Mouse (Mus musculus) erythroid progenitor cell, adult 5-6 weeks (primary cell): ENCODE measurements around the gene Hoxa9. TPM values are rescaled to one million over a fixed set of nuclear protein-coding genes. Genes with fewer than 3 reads are reported as not detected.

Experiments
- ATAC-seq: replicated peaks from 2 replicates; pipeline ENCODE4 v1.8.0; 2016; ENCODE audit warnings: moderate number of reproducible peaks, mild to moderate bottlenecking, moderate TSS enrichment, inconsistent platforms; ENCODE audit not compliant: poor library complexity, low FRiP score, severe bottlenecking
- total RNA-seq, 2 experiments: library from RNA; stranded (forward) in 1 of 2; stranded (reverse) in 1 of 2; fragments of 150-400 nt in 1 of 2; fragments of 186-747, 209-891 nt in 1 of 2; gene quantifications; 2 replicates each; pipeline versions ENCODE4 v1.2.3 to v1.2.4; 2015 to 2017; ENCODE audit warnings: low replicate concordance in 2 of 2

The Hoxa9 gene
- total RNA-seq, 2 experiments from 2014 or later = 0.84 to 4.5 TPM

DNA sequence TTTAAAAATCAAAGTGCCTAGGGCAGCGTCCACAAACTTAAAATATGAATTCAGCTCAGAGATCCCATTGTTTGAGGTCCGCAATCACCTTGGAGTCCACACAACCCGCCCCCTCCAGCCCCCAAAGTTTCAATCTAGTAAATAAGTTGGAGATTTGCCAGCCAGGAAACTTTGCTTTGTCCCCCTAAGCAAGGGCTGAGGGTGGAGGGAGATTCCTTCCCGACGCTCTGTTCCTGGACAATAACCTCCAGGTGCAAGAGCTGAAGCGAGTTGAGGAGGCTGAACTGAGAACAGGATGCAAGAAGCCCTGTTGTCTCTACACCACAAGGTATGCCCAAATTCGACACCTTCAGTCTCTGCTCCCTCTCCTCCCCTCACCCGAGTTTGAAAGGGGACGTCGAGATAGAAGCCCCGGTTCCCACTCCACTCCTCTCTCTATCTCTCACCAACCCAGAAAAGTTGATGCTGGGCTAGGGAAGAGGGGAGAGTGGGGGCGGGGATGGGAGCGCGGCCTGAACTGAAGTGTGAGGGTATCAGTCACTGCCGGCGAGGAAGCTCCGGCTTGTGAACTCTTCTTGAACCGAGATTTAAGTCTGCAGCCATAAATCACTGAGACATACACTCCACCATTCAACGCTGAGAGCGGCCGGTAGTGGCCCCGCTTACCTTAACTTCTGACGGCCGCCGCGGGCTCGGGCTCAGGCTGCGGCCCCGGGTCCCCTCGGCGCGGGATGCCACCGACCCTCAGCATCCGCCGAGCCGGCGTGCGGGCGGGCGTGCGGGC is 55.7 kb downstream of the Hoxa9 start:
- ATAC-seq = no peak

DNA sequence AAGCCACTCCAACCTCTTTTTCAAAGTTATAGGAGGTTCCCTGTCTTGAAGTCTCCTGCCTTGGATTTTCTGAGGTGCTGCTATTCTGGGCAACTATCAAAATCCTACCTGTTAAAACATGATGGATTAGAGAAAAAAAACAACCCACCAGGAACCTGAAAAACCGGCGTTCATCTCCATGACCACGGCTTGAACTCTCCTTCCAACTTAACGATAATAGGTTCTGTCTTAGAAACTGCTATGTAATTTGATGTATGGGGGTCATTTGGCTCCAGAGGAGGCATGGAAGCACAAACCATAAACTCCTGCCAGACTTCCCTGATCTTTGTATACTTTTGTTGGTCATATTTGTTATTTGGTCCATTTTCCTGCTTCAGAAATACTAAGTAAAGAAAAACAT is 57.2 kb downstream of the Hoxa9 start:
- no peak for ATAC-seq

Other genes starting within 250 kb of the Hoxa9 start
- 18.0 and 55.8 TPM in 2 replicates for gene Skap2, start 218.5 kb downstream of the Hoxa9 start, total RNA-seq (2015; ENCODE audit: low replicate concordance)
- 19.4 and 47.4 TPM in 2 replicates for gene Skap2, start 218.5 kb downstream of the Hoxa9 start, total RNA-seq (2017; ENCODE audit: low replicate concordance)
- not detected in 2 replicates for gene Hoxa1, start 72.8 kb downstream of the Hoxa9 start, total RNA-seq (2015; ENCODE audit: low replicate concordance)
- not detected in 2 replicates for gene Hoxa1, start 72.8 kb downstream of the Hoxa9 start, total RNA-seq (2017; ENCODE audit: low replicate concordance)
- gene Hoxa2, start 66.3 kb downstream of the Hoxa9 start, total RNA-seq (2015; ENCODE audit: low replicate concordance) = not detected in 2 replicates
- not detected in 2 replicates for gene Hoxa2, start 66.3 kb downstream of the Hoxa9 start, total RNA-seq (2017; ENCODE audit: low replicate concordance)
- not detected in 2 replicates for gene 5730596B20Rik, start 53.6 kb downstream of the Hoxa9 start, total RNA-seq (2015; ENCODE audit: low replicate concordance)
- not detected in 2 replicates for gene 5730596B20Rik, start 53.6 kb downstream of the Hoxa9 start, total RNA-seq (2017; ENCODE audit: low replicate concordance)
- gene Hoxa4, start 39.3 kb downstream of the Hoxa9 start, total RNA-seq (2015; ENCODE audit: low replicate concordance) = not detected in 2 replicates
- not detected in 2 replicates for gene Hoxa4, start 39.3 kb downstream of the Hoxa9 start, total RNA-seq (2017; ENCODE audit: low replicate concordance)
- gene Hoxa5, start 26.5 kb downstream of the Hoxa9 start, total RNA-seq (2015; ENCODE audit: low replicate concordance) = not detected in 2 replicates
- gene Hoxa5, start 26.5 kb downstream of the Hoxa9 start, total RNA-seq (2017; ENCODE audit: low replicate concordance) = not detected in 2 replicates
- gene Hoxa6, start 22.4 kb downstream of the Hoxa9 start, total RNA-seq (2015; ENCODE audit: low replicate concordance) = not detected in 2 replicates
- not detected in 2 replicates for gene Hoxa6, start 22.4 kb downstream of the Hoxa9 start, total RNA-seq (2017; ENCODE audit: low replicate concordance)
- gene Hoxa3, start 17.8 kb downstream of the Hoxa9 start, total RNA-seq (2015; ENCODE audit: low replicate concordance) = not detected in 2 replicates
- 0.45 TPM in 1 of 2 replicates, not detected in the other for gene Hoxa3, start 17.8 kb downstream of the Hoxa9 start, total RNA-seq (2017; ENCODE audit: low replicate concordance)
- not detected in 2 replicates for gene Gm28308, start 17.8 kb downstream of the Hoxa9 start, total RNA-seq (2015; ENCODE audit: low replicate concordance)
- not detected in 2 replicates for gene Gm28308, start 17.8 kb downstream of the Hoxa9 start, total RNA-seq (2017; ENCODE audit: low replicate concordance)
- 1.1 and 8.4 TPM in 2 replicates for gene Hoxa7, start 9.2 kb downstream of the Hoxa9 start, total RNA-seq (2015; ENCODE audit: low replicate concordance)
- 1.3 and 3.8 TPM in 2 replicates for gene Hoxa7, start 9.2 kb downstream of the Hoxa9 start, total RNA-seq (2017; ENCODE audit: low replicate concordance)
- not detected in 2 replicates for gene Hoxa10, start 9.8 kb upstream of the Hoxa9 start, total RNA-seq (2015; ENCODE audit: low replicate concordance)
- 0.15 TPM in 1 of 2 replicates, not detected in the other for gene Hoxa10, start 9.8 kb upstream of the Hoxa9 start, total RNA-seq (2017; ENCODE audit: low replicate concordance)
- not detected in 2 replicates for gene Hoxa11, start 14.7 kb upstream of the Hoxa9 start, total RNA-seq (2015; ENCODE audit: low replicate concordance)
- not detected in 2 replicates for gene Hoxa11, start 14.7 kb upstream of the Hoxa9 start, total RNA-seq (2017; ENCODE audit: low replicate concordance)
- gene Hoxa13, start 29.8 kb upstream of the Hoxa9 start, total RNA-seq (2015; ENCODE audit: low replicate concordance) = not detected in 2 replicates
- not detected in 2 replicates for gene Hoxa13, start 29.8 kb upstream of the Hoxa9 start, total RNA-seq (2017; ENCODE audit: low replicate concordance)
- gene Evx1, start 82.4 kb upstream of the Hoxa9 start, total RNA-seq (2015; ENCODE audit: low replicate concordance) = not detected in 2 replicates
- not detected in 2 replicates for gene Evx1, start 82.4 kb upstream of the Hoxa9 start, total RNA-seq (2017; ENCODE audit: low replicate concordance)